Comparison of ENCODE assay signal across 8 mouse cellular contexts in genomic region chr3:152209967-152210634, GRCm38 (mm10). TPM values are rescaled to one million over a fixed set of nuclear protein-coding genes. Genes with fewer than 3 reads are reported as not detected.
A peak's percentile ranks its signal among the peaks of the same experiment; 100 is the strongest.
DNase-seq lines count a peak whose midpoint lies in the region; ATAC-seq and TF ChIP-seq lines count a peak whose summit lies in the region.

Dnajb4 (minus strand) TSS chr3:152210302.
Fubp1 (plus strand) TSS chr3:152210422.

- H3K4me3 ChIP-seq in MEL (ENCODE audit: control insufficient read depth in 1 of 2, insufficient read depth in 1 of 2, low read depth in 2 of 2, low read length in 2 of 2) = peak within 1 kb of the TSS; percentile 92 to 96
- H3K4me3 ChIP-seq in cerebellum, adult 2 months (replicated peaks; ENCODE audit: insufficient read depth, low read depth, low read length) = peak within 1 kb of the TSS; percentile 81
- peak within 1 kb of the TSS; percentile 94 for H3K4me3 ChIP-seq in lung, embryonic 16.5 days (ENCODE audit: low read length)

- no peak for TF ChIP-seq EP300 in MEL (IDR thresholded peaks at IDR 0.05; ENCODE audit: low read depth in 1 of 2, low read length in 2 of 2)

- H3K4me1 ChIP-seq in MEL (ENCODE audit: control insufficient read depth in 1 of 2, insufficient read depth in 2 of 2, low read length in 2 of 2) = peaks cover 14 to 16% of the 10 kb centered on the region in 2 experiments
- peaks cover 5% of the 10 kb centered on the region for H3K4me1 ChIP-seq in cerebellum, adult 2 months (ENCODE audit: control insufficient read depth, insufficient read depth, low read length)
- H3K4me1 ChIP-seq in lung, embryonic 16.5 days (replicated peaks; ENCODE audit: control insufficient read depth, insufficient read depth, low read length) = peaks cover 19% of the 10 kb centered on the region

- ATAC-seq in hematopoietic stem cell, adult 5-6 weeks (replicated peaks in 1 of 2; ENCODE audit: insufficient read depth in 1 of 2, low FRiP score in 2 of 2, low TSS enrichment in 1 of 2, low read depth in 1 of 2, poor library complexity in 2 of 2, severe bottlenecking in 2 of 2) = peak; percentile 91 to 93
- peak; percentile 97 for ATAC-seq in lung, embryonic 16.5 days (ENCODE audit: low read depth)

- no peak for TF ChIP-seq RAD21 in MEL (IDR thresholded peaks at IDR 0.05; ENCODE audit: low read depth, low read length)

- H3K9ac ChIP-seq in MEL (ENCODE audit: control insufficient read depth, low read depth, low read length, poor library complexity, severe bottlenecking) = peak within 1 kb of the TSS; percentile 94
- H3K9ac ChIP-seq in lung, embryonic 16.5 days (ENCODE audit: low read length) = peak within 1 kb of the TSS; percentile 100

- peaks cover 52% of the 10 kb centered on the region for H3K79me2 ChIP-seq in MEL (ENCODE audit: control insufficient read depth, insufficient read depth, low read length, poor library complexity)

- peaks cover 24 to 40% of the 10 kb centered on the region in 2 experiments for H3K36me3 ChIP-seq in MEL (ENCODE audit: control insufficient read depth in 1 of 2, insufficient read depth in 2 of 2, low read length in 2 of 2)
- H3K36me3 ChIP-seq in lung, embryonic 16.5 days (ENCODE audit: control insufficient read depth, insufficient read depth, low read length) = no peaks in the 10 kb centered on the region

- peak within 1 kb of the TSS; percentile 70 for H3K4me2 ChIP-seq in lung, embryonic 16.5 days (ENCODE audit: low read depth, low read length)

- no peak for TF ChIP-seq CTCF in MEL (IDR thresholded peaks at IDR 0.05 in 2 of 3, conservative IDR thresholded peaks at IDR 0.05 in 1 of 3; ENCODE audit: control insufficient read depth in 1 of 3, insufficient read depth in 1 of 3, low read depth in 2 of 3, low read length in 3 of 3, poor library complexity in 1 of 3, severe bottlenecking in 1 of 3)
- TF ChIP-seq CTCF in cerebellum, adult 2 months (IDR thresholded peaks at IDR 0.05; ENCODE audit: borderline replicate concordance, insufficient read depth, low read depth, low read length) = no peak

- peak; percentile 98 for DNase-seq in MEL (ENCODE audit: low read depth, low spot score)
- DNase-seq in cerebellum, adult 2 months = peak; percentile 99 to 100
- peak; percentile 100 for DNase-seq in forelimb bud, embryonic 11.5 days (ENCODE audit: low read depth, low spot score)
- DNase-seq in layer of hippocampus, adult 9-10 months (ENCODE audit: low spot score) = peak; percentile 99
- peak; percentile 100 for DNase-seq in ovary, postnatal 10 days (ENCODE audit: low spot score)
- peak; percentile 100 for DNase-seq in thymus, postnatal 10 days (ENCODE audit: low spot score in 2 of 2)

- under 1% methylated on average over 85 of the region's 85 CpGs for WGBS in cerebellum, adult 2 months
- under 1% methylated on average over 84 of the region's 85 CpGs for WGBS in lung, embryonic 16.5 days

- H3K9me3 ChIP-seq in MEL (replicated peaks; ENCODE audit: insufficient read depth, low read length) = no peaks in the 10 kb centered on the region
- H3K9me3 ChIP-seq in lung, embryonic 16.5 days (ENCODE audit: control insufficient read depth, low read length) = no peaks in the 10 kb centered on the region

- no peaks in the 10 kb centered on the region for H3K27me3 ChIP-seq in MEL (ENCODE audit: control insufficient read depth in 1 of 2, insufficient read depth in 2 of 2, low read length in 2 of 2)
- H3K27me3 ChIP-seq in cerebellum, adult 2 months (ENCODE audit: control insufficient read depth, insufficient read depth, low read length) = no peaks in the 10 kb centered on the region
- H3K27me3 ChIP-seq in lung, embryonic 16.5 days (ENCODE audit: control insufficient read depth, insufficient read depth, low read depth, low read length) = no peaks in the 10 kb centered on the region

- H3K27ac ChIP-seq in MEL (ENCODE audit: control insufficient read depth, low read depth, low read length) = peak within 1 kb of the TSS; percentile 90
- H3K27ac ChIP-seq in cerebellum, adult 2 months (ENCODE audit: insufficient read depth, low read length) = peak within 1 kb of the TSS; percentile 100
- H3K27ac ChIP-seq in lung, embryonic 16.5 days (ENCODE audit: low read length) = peak within 1 kb of the TSS; percentile 99

- peak; percentile 95 to 96 for TF ChIP-seq POLR2A in MEL (IDR thresholded peaks at IDR 0.05; ENCODE audit: control insufficient read depth in 1 of 2, insufficient read depth in 1 of 2, low read depth in 1 of 2, low read length in 2 of 2, poor library complexity in 1 of 2)
- TF ChIP-seq POLR2A in cerebellum, adult 2 months (IDR thresholded peaks at IDR 0.05; ENCODE audit: borderline replicate concordance, insufficient read depth, low read length) = peak; percentile 57

TF ChIP-seq in MEL, 35 proteins besides CTCF, POLR2A, EP300 and RAD21:
- TF ChIP-seq TCF12 (IDR thresholded peaks at IDR 0.05; ENCODE audit: low read depth, low read length) (peak; percentile 69), ZNF384 (IDR thresholded peaks at IDR 0.05; ENCODE audit: low read depth, low read length) (no peak), USF2 (IDR thresholded peaks at IDR 0.05; ENCODE audit: borderline replicate concordance in 1 of 2, insufficient read depth in 1 of 2, low read depth in 1 of 2, low read length in 2 of 2) (no peak), MXI1 (IDR thresholded peaks at IDR 0.05; ENCODE audit: low read depth, low read length) (peak; percentile 67; the same call in 1 of the 2 replicates), ZMIZ1 (IDR thresholded peaks at IDR 0.05; ENCODE audit: low read depth, low read length) (peak; percentile 98), NELFE (IDR thresholded peaks at IDR 0.05; ENCODE audit: low read depth, low read length) (peak; percentile 98), CHD2 (IDR thresholded peaks at IDR 0.05; ENCODE audit: low read length) (peak; percentile 99), MYC (IDR thresholded peaks at IDR 0.05; ENCODE audit: low read depth, low read length) (peak; percentile 92), HCFC1 (IDR thresholded peaks at IDR 0.05; ENCODE audit: low read depth, low read length) (peak; percentile 86), MAX (IDR thresholded peaks at IDR 0.05; ENCODE audit: low read length) (peak; percentile 66; the same call in 1 of the 2 replicates), TBP (IDR thresholded peaks at IDR 0.05; ENCODE audit: low read depth, low read length) (peak; percentile 93), TAL1 (IDR thresholded peaks at IDR 0.05; ENCODE audit: low read length) (no peak), MAZ (IDR thresholded peaks at IDR 0.05; ENCODE audit: low read depth, low read length) (peak; percentile 17; the same call in 1 of the 2 replicates), POLR2AphosphoS5 (IDR thresholded peaks at IDR 0.05; ENCODE audit: borderline replicate concordance, low read depth, low read length) (peak; percentile 39), POLR2AphosphoS2 (IDR thresholded peaks at IDR 0.05; ENCODE audit: low read length) (peak; percentile 88)

RNA-seq across cellular contexts. Expression of gene Dnajb4, which starts in this region (rescaled TPM):
- 13.3 and 14.6 TPM in 2 replicates for total RNA-seq in MEL (2012; rRNA removed)
- polyA plus RNA-seq in MEL (2012; ENCODE audit: insufficient read depth in 1 of 2, insufficient read length in 2 of 2, low read depth in 1 of 2, low replicate concordance in 2 of 2, missing spikeins in 1 of 2) = 10 to 100 TPM in 1 of 2 experiments, not detected in 1; 10.7 TPM
- polyA plus RNA-seq in cerebellum, adult 2 months (2012; rRNA removed) = 45.2 and 49.1 TPM in 2 replicates
- 85.7 and 94.4 TPM in 2 replicates for total RNA-seq in hematopoietic stem cell, adult 5-6 weeks (2017)
- 44.0 and 44.8 TPM in 2 replicates for polyA plus RNA-seq in lung, embryonic 16.5 days (2015; fragmentation: Nextera tagmentation; extraction: Ambion mirVana)

RNA-seq across cellular contexts. Expression of gene Fubp1, which starts in this region (rescaled TPM):
- 202 and 251 TPM in 2 replicates for total RNA-seq in MEL (2012; rRNA removed)
- polyA plus RNA-seq in MEL (2012; ENCODE audit: insufficient read depth in 1 of 2, insufficient read length in 2 of 2, low read depth in 1 of 2, low replicate concordance in 2 of 2, missing spikeins in 1 of 2) = 100 to 1,000 TPM in 1 of 2 experiments, not detected in 1; 196 TPM
- 94.5 and 110 TPM in 2 replicates for polyA plus RNA-seq in cerebellum, adult 2 months (2012; rRNA removed)
- 288 and 297 TPM in 2 replicates for total RNA-seq in hematopoietic stem cell, adult 5-6 weeks (2017)
- polyA plus RNA-seq in lung, embryonic 16.5 days (2015; fragmentation: Nextera tagmentation; extraction: Ambion mirVana) = 231 and 251 TPM in 2 replicates

Comparison
In these comparisons a context has a peak if more than half of its experiments do, and no peak if none do; other contexts are left out.
1. Peak in every context shown above with its lines: DNase-seq, ATAC-seq, H3K4me3 ChIP-seq and H3K27ac ChIP-seq.